Mouse (Mus musculus) ES-E14 (cell line): Measurements from ENCODE around the gene Kif5c. TPM values are rescaled to one million over a fixed set of nuclear protein-coding genes. Genes with fewer than 3 reads are reported as not detected.

Experiments used
- DNase-seq: peaks from one replicate; pipeline ENCODE4 v3.0.0-alpha.2; 2013; ENCODE audit warnings: low read depth, low spot score
- H3K27ac ChIP-seq: 2 replicates; pipeline ENCODE4 v1.5.1; 2012; ENCODE audit warnings: low read depth, mild to moderate bottlenecking, low read length, moderate library complexity, mixed read lengths; ENCODE audit not compliant: poor library complexity, insufficient read depth, severe bottlenecking
- H3K36me3 ChIP-seq: 2 replicates; pipeline ENCODE4 v1.6.1; 2012; ENCODE audit warnings: mild to moderate bottlenecking, low read length, moderate library complexity, mixed read lengths; ENCODE audit not compliant: control insufficient read depth, poor library complexity, insufficient read depth, severe bottlenecking
- H3K4me1 ChIP-seq, 2 experiments: fragments of 150-350 bp in 1 of 2; sonication (generic) in 1 of 2; 2 replicates each; pipeline ENCODE4 v1.6.1; 2012; ENCODE audit warnings: low read length in 2 of 2, mild to moderate bottlenecking in 1 of 2, mixed read lengths in 1 of 2; ENCODE audit not compliant: control insufficient read depth in 2 of 2, insufficient read depth in 2 of 2, poor library complexity in 1 of 2
- H3K4me3 ChIP-seq, 2 experiments: fragments of 150-350 bp in 1 of 2; sonication (generic) in 1 of 2; 2 replicates each; pipeline ENCODE4 v1.5.1; 2012; ENCODE audit warnings: low read length in 2 of 2, low read depth in 1 of 2, mild to moderate bottlenecking in 1 of 2, mixed read lengths in 1 of 2; ENCODE audit not compliant: insufficient read depth in 1 of 2, poor library complexity in 1 of 2, severe bottlenecking in 1 of 2
- H3K9ac ChIP-seq: 2 replicates; pipeline ENCODE4 v1.6.1; 2012; ENCODE audit warnings: low read depth, mild to moderate bottlenecking, low read length, mixed read lengths; ENCODE audit not compliant: poor library complexity, insufficient read depth, severe bottlenecking
- H3K9me3 ChIP-seq: fragments of 150-350 bp; sonication (generic); 2 replicates; pipeline ENCODE4 v1.6.1; 2012; ENCODE audit warnings: low read depth, mild to moderate bottlenecking, low read length; ENCODE audit not compliant: control insufficient read depth, insufficient read depth
- CHD2 ChIP-seq: IDR thresholded peaks from 2 replicates; pipeline ENCODE4 v1.6.1; 2014; ENCODE audit warnings: mild to moderate bottlenecking, low read depth, low read length, inconsistent platforms
- HCFC1 ChIP-seq: IDR thresholded peaks from 2 replicates; pipeline ENCODE4 v1.6.1; 2012; ENCODE audit warnings: low read length, inconsistent platforms, borderline replicate concordance; ENCODE audit not compliant: insufficient read depth
- MAFK ChIP-seq: IDR thresholded peaks from 2 replicates; pipeline ENCODE4 v1.6.1; 2014; ENCODE audit warnings: mild to moderate bottlenecking, low read depth, low read length, inconsistent platforms; ENCODE audit not compliant: insufficient read depth
- ZC3H11A ChIP-seq: IDR thresholded peaks from 2 replicates; pipeline ENCODE4 v1.6.1; 2012; ENCODE audit warnings: low read depth, mild to moderate bottlenecking, inconsistent platforms, low read length, borderline replicate concordance
- ZNF384 ChIP-seq: IDR thresholded peaks from 2 replicates; pipeline ENCODE4 v1.6.1; 2012; ENCODE audit warnings: low read depth, low read length, inconsistent platforms
- in situ Hi-C, 2 experiments: fragments of 600-800 bp; cut with MboI; formaldehyde crosslinking; loops; one replicate each; pipeline ENCODE4 v1.15.1; 2025; ENCODE audit warnings: low sequenced_read_pairs in 2 of 2, inconsistent platforms in 1 of 2; ENCODE audit not compliant: unreplicated experiment in 2 of 2
- total RNA-seq: library from RNA; depleted of rRNA; stranded (reverse); fragments of 300-350 nt; gene quantifications from 2 replicates; pipeline ENCODE4 v1.2.3, GENCODE M21; 2012

Kif5c gene
- total RNA-seq, 1 experiment, result 34.2 TPM

GRCm38 (mm10) chr2:49719854-49720253 is 100.8 kb downstream of the Kif5c start:
- no peaks in the 10 kb centered on the region for H3K9me3 ChIP-seq
- H3K9ac ChIP-seq, result no peak overlapping the region
- in situ Hi-C loops, result loop anchor here in 1 of 2 experiments (25.0 kb wide), 1 partner anchor 358 kb away; no protein-coding TSS in a partner anchor
- no peaks in the 10 kb centered on the region for H3K36me3 ChIP-seq
- no peak overlapping the region for H3K27ac ChIP-seq
- TF ChIP-seq HCFC1 (no peak), MAFK (no peak), CHD2 (no peak), ZC3H11A (no peak), ZNF384 (no peak)
- peaks cover 0 to 2% of the 10 kb centered on the region in 2 experiments; a peak in 1 of 4 replicates for H3K4me1 ChIP-seq
- no peak for DNase-seq
- H3K4me3 ChIP-seq, result no peak overlapping the region

- TF ChIP-seq ZNF384, result no peak
- no peak for TF ChIP-seq CHD2
- no peak for TF ChIP-seq ZC3H11A
- TF ChIP-seq MAFK, result no peak
- no peak for TF ChIP-seq HCFC1
- DNase-seq, result no peak
- Histone ChIP-seq H3K36me3 (no peaks in the 10 kb centered on the region), H3K4me3 (no peak overlapping the region), H3K27ac (no peak overlapping the region), H3K4me1 (peaks cover 0 to 2% of the 10 kb centered on the region in 2 experiments; a peak in 1 of 4 replicates), H3K9me3 (no peaks in the 10 kb centered on the region), H3K9ac (no peak overlapping the region)
- in situ Hi-C loops, result loop anchor here in 1 of 2 experiments (25.0 kb wide), 1 partner anchor 358 kb away; no protein-coding TSS in a partner anchor
Observed at GRCm38 (mm10) chr2:49720343-49720742, 101.2 kb downstream of the Kif5c start.

- in situ Hi-C loops, result loop anchor here in 1 of 2 experiments (25.0 kb wide), 1 partner anchor 360 kb away; no protein-coding TSS in a partner anchor
Observed at GRCm38 (mm10) chr2:49722331-49722730, 103.2 kb downstream of the Kif5c start.

GRCm38 (mm10) chr2:49722983-49723382 is 103.9 kb downstream of the Kif5c start:
- no peak for DNase-seq
- Histone ChIP-seq H3K27ac (no peak overlapping the region), H3K4me3 (no peak overlapping the region), H3K9me3 (no peaks in the 10 kb centered on the region), H3K4me1 (peaks cover 0 to 4% of the 10 kb centered on the region in 2 experiments; a peak in 1 of 4 replicates), H3K36me3 (no peaks in the 10 kb centered on the region), H3K9ac (no peak overlapping the region)
- in situ Hi-C loops, result loop anchor here in 1 of 2 experiments (25.0 kb wide), 1 partner anchor 361 kb away; no protein-coding TSS in a partner anchor
- no peak for TF ChIP-seq MAFK
- no peak for TF ChIP-seq CHD2
- TF ChIP-seq ZNF384, result no peak

More at GRCm38 (mm10) chr2:49722331-49722730, 103.2 kb downstream of the Kif5c start:
- H3K36me3 ChIP-seq, result no peaks in the 10 kb centered on the region
- no peak overlapping the region for H3K9ac ChIP-seq
- H3K9me3 ChIP-seq, result no peaks in the 10 kb centered on the region
- DNase-seq, result no peak
- peaks cover 0 to 4% of the 10 kb centered on the region in 2 experiments; a peak in 1 of 4 replicates for H3K4me1 ChIP-seq
- no peak overlapping the region for H3K4me3 ChIP-seq
- no peak for TF ChIP-seq HCFC1
- TF ChIP-seq ZNF384, result no peak
- no peak for TF ChIP-seq CHD2
- TF ChIP-seq MAFK, result no peak
- TF ChIP-seq ZC3H11A, result no peak
- no peak overlapping the region for H3K27ac ChIP-seq

- Histone ChIP-seq H3K9ac (0 out of 2 replicates have a peak overlapping the region, but pooled peaks have one; percentile 1), H3K27ac (no peak overlapping the region; the same call in 1 of the 2 replicates), H3K36me3 (no peaks in the 10 kb centered on the region), H3K9me3 (no peaks in the 10 kb centered on the region), H3K4me3 (no peak overlapping the region), H3K4me1 (peaks cover 0 to 2% of the 10 kb centered on the region in 2 experiments; a peak in 1 of 4 replicates)
- in situ Hi-C loops, result loop anchor here in 1 of 2 experiments (25.0 kb wide), 1 partner anchor 814 kb away; no protein-coding TSS in a partner anchor
- TF ChIP-seq HCFC1 (no peak), ZC3H11A (no peak), CHD2 (no peak), MAFK (no peak), ZNF384 (no peak)
- DNase-seq, result no peak
Observed at GRCm38 (mm10) chr2:49726672-49727071, 107.6 kb downstream of the Kif5c start.
